Mouse (Mus musculus) Patski (cell line): ENCODE data around the gene Zdhhc19. TPM values are rescaled to one million over a fixed set of nuclear protein-coding genes. Genes with fewer than 3 reads are reported as not detected.
"Not testable (repeated sequence)": the region's sequence is repeated elsewhere in the genome, so short reads cannot be mapped to it uniquely, and the experiment has no call there.

Source experiments
- ATAC-seq: fragments of 100-300 bp; one replicate; pipeline ENCODE4 v1.8.0; 2021
- CTCF ChIA-PET: fragments of 350-600 bp; sonication (Branson Sonifier 250); formaldehyde crosslinking; loops from one replicate; lab custom pipeline; 2022; ENCODE audit warnings: inconsistent platforms; lab: Charles Lee
- POLR2A ChIA-PET: fragments of 350-600 bp; sonication (Branson Sonifier 250); formaldehyde crosslinking; loops from one replicate; lab custom pipeline; 2022; ENCODE audit warnings: antibody characterized with exemption, inconsistent platforms; lab: Charles Lee
- DNase-seq: peaks from one replicate; pipeline ENCODE4 v3.0.0-alpha.2; 2011; ENCODE audit warnings: low read depth, low spot score
- H3K27me3 ChIP-seq: fragments of 371-371 bp; one replicate; pipeline ENCODE4 v1.5.1; 2021
- CTCF ChIP-seq: fragments of 100-300 bp; IDR thresholded peaks from one replicate; pipeline ENCODE4 v1.5.1; 2021
- in situ Hi-C: fragments of 300-500 bp; cut with MboI; formaldehyde crosslinking; loops from 3 replicates; pipeline ENCODE4 v1.11.1; 2018; ENCODE audit warnings: low pct_unique_long_range_greater_than_20kb, mixed read lengths
- polyA plus RNA-seq: library from polyadenylated mRNA; unstranded; gene quantifications from one replicate; pipeline ENCODE4 v1.2.3, GENCODE M21; 2021

Zdhhc19 gene
- polyA plus RNA-seq, 1 experiment from 2014 or later: not detected

- ATAC-seq (no peak), DNase-seq (no peak)
- in situ Hi-C loops: no loop called here
- no peaks in the 10 kb centered on the region for H3K27me3 ChIP-seq
- ChIA-PET POLR2A (no interaction called here), CTCF (no interaction called here)
- TF ChIP-seq CTCF: no peak
Observed at GRCm38 (mm10) chr16:32485209-32485608, 10.9 kb upstream of the Zdhhc19 start.

- CTCF ChIA-PET: no interaction called here
- ATAC-seq: no peak
- no peaks in the 10 kb centered on the region for H3K27me3 ChIP-seq
- POLR2A ChIA-PET: no interaction called here
- TF ChIP-seq CTCF: no peak
- no peak for DNase-seq
- in situ Hi-C loops: no loop called here
Observed at GRCm38 (mm10) chr16:32486046-32486445, 10.0 kb upstream of the Zdhhc19 start.

GRCm38 (mm10) chr16:32487234-32488111 is 8.6 kb upstream of the Zdhhc19 start, which contains the start of gene Slc51a:
Gene Slc51a, minus strand, starts transcription at chr16:32487879.
- no peak for TF ChIP-seq CTCF
- ChIA-PET CTCF (no interaction called here), POLR2A (no interaction called here)
- in situ Hi-C loops: no loop called here
- DNase-seq (no peak), ATAC-seq (no peak)
- no peaks in the 10 kb centered on the region for H3K27me3 ChIP-seq

GRCm38 (mm10) chr16:32488939-32489338 is 7.1 kb upstream of the Zdhhc19 start:
- TF ChIP-seq CTCF: no peak
- ChIA-PET POLR2A (no interaction called here), CTCF (interaction anchor here (1.2 to 1.5 kb wide), 2 partner anchors 10 to 14 kb away, joined by 3 to 5 read pairs; no protein-coding TSS in a partner anchor)
- no peaks in the 10 kb centered on the region for H3K27me3 ChIP-seq
- in situ Hi-C loops: no loop called here
- ATAC-seq (no peak), DNase-seq (no peak)

GRCm38 (mm10) chr16:32494371-32494770 is 1.7 kb upstream of the Zdhhc19 start:
- CTCF ChIA-PET, H3K27me3 ChIP-seq, ATAC-seq, DNase-seq, in situ Hi-C loops, POLR2A ChIA-PET: not testable (repeated sequence)

- ChIA-PET POLR2A (interaction anchor here (0.6 kb wide), 1 partner anchor 354 kb away, joined by 4 read pairs; no protein-coding TSS in a partner anchor), CTCF (interaction anchor here (0.9 to 2.4 kb wide), 10 partner anchors 10 to 271 kb away, joined by 3 to 14 read pairs (median 4); partner anchors contain the start of gene Tfrc)
- ATAC-seq (no peak), DNase-seq (no peak)
- TF ChIP-seq CTCF: no peak
- in situ Hi-C loops: no loop called here
- peaks cover 6% of the 10 kb centered on the region for H3K27me3 ChIP-seq
Observed at GRCm38 (mm10) chr16:32498996-32499395, 2.9 kb downstream of the Zdhhc19 start.

- POLR2A ChIA-PET: interaction anchor here (0.6 kb wide), 1 partner anchor 354 kb away, joined by 4 read pairs; no protein-coding TSS in a partner anchor
- in situ Hi-C loops: loop anchor here (5.0 kb wide), 2 partner anchors 113 to 382 kb away; no protein-coding TSS in a partner anchor
- ATAC-seq (peak; percentile 67), DNase-seq (peak; percentile 20)
- H3K27me3 ChIP-seq: peaks cover 6% of the 10 kb centered on the region
- no peak for TF ChIP-seq CTCF
- CTCF ChIA-PET: interaction anchor here (0.6 to 2.4 kb wide), 18 partner anchors 9 to 271 kb away, joined by 3 to 14 read pairs (median 3); partner anchors contain the start of gene Tfrc
Observed at GRCm38 (mm10) chr16:32499430-32500037, 3.5 kb downstream of the Zdhhc19 start.

- no peak for TF ChIP-seq CTCF
- ATAC-seq (no peak), DNase-seq (no peak)
- CTCF ChIA-PET: interaction anchor here (0.7 to 0.9 kb wide), 2 partner anchors 29 to 238 kb away, joined by 3 read pairs; no protein-coding TSS in a partner anchor
- peaks cover 6% of the 10 kb centered on the region for H3K27me3 ChIP-seq
- POLR2A ChIA-PET: no interaction called here
- in situ Hi-C loops: loop anchor here (5.0 kb wide), 2 partner anchors 111 to 384 kb away; no protein-coding TSS in a partner anchor
Observed at GRCm38 (mm10) chr16:32501459-32501858, 5.4 kb downstream of the Zdhhc19 start.

- in situ Hi-C loops: loop anchor here (5.0 kb wide), 2 partner anchors 110 to 385 kb away; no protein-coding TSS in a partner anchor
- ChIA-PET POLR2A (no interaction called here), CTCF (no interaction called here)
- peaks cover 6% of the 10 kb centered on the region for H3K27me3 ChIP-seq
- ATAC-seq (no peak), DNase-seq (no peak)
- TF ChIP-seq CTCF: no peak
Observed at GRCm38 (mm10) chr16:32502621-32503335, 6.7 kb downstream of the Zdhhc19 start.

- H3K27me3 ChIP-seq: peaks cover 6% of the 10 kb centered on the region
- CTCF ChIA-PET: no interaction called here
- POLR2A ChIA-PET: no interaction called here
- no peak for DNase-seq
- in situ Hi-C loops: loop anchor here (5.0 kb wide), 2 partner anchors 109 to 386 kb away; no protein-coding TSS in a partner anchor
- no peak for TF ChIP-seq CTCF
- ATAC-seq: no peak
Observed at GRCm38 (mm10) chr16:32503633-32504032, 7.6 kb downstream of the Zdhhc19 start.
